Mouse (Mus musculus): ENCODE measurements around the gene Kcnmb1.

- TF ChIP-seq POLR2A (IDR thresholded peaks at IDR 0.05; ENCODE audit: low read depth, low read length), result no peak
- no peak for TF ChIP-seq CTCF (IDR thresholded peaks at IDR 0.05; ENCODE audit: extremely low read depth, insufficient read depth, insufficient read length, insufficient replicate concordance)
Measured at GRCm38 (mm10) chr11:33931836-33932385, 30.9 kb upstream of the Kcnmb1 start.
